8 mouse cellular contexts compared by ENCODE assay signal in genomic region chr2:152914310-152915120, GRCm38 (mm10). TPM values are rescaled to one million over a fixed set of nuclear protein-coding genes. Genes with fewer than 3 reads are reported as not detected.
A peak's percentile ranks its signal among the peaks of the same experiment; 100 is the strongest.
DNase-seq lines count a peak whose midpoint lies in the region; ATAC-seq and TF ChIP-seq lines count a peak whose summit lies in the region.

No protein-coding gene starts in this region.

- 0 out of 2 replicates have a peak overlapping the region, but pooled peaks have one; percentile 6 for H3K9ac ChIP-seq in hindbrain, embryonic 12.5 days
- H3K9ac ChIP-seq in lung, postnatal 0 days (replicated peaks; ENCODE audit: low read depth): no peak overlapping the region

- H3K27me3 ChIP-seq in hindbrain, embryonic 12.5 days: peaks cover 51% of the 10 kb centered on the region
- H3K27me3 ChIP-seq in lung, postnatal 0 days (replicated peaks; ENCODE audit: insufficient read depth, low read length): peaks cover 17% of the 10 kb centered on the region

- DNase-seq in NIH3T3 (ENCODE audit: low read depth): peak; percentile 96
- DNase-seq in cerebellum, adult 9-11 months: peak; percentile 85
- DNase-seq in frontal cortex, postnatal 10 days (ENCODE audit: low spot score in 2 of 2): peak; percentile 74 to 85
- peak; percentile 94 for DNase-seq in layer of hippocampus, postnatal 10 days (ENCODE audit: low spot score in 2 of 2)
- DNase-seq in lung, postnatal 0 days (ENCODE audit: low spot score): peak; percentile 88
- peak; percentile 60 for DNase-seq in retina, adult 2 months (ENCODE audit: low read depth, low spot score)
- DNase-seq in thymus, postnatal 25 days: peak; percentile 79

- no peak overlapping the region for H3K27ac ChIP-seq in hindbrain, embryonic 12.5 days
- no peak overlapping the region for H3K27ac ChIP-seq in lung, postnatal 0 days (ENCODE audit: low read length)

- no peaks in the 10 kb centered on the region for H3K9me3 ChIP-seq in hindbrain, embryonic 12.5 days (replicated peaks)
- no peaks in the 10 kb centered on the region for H3K9me3 ChIP-seq in lung, postnatal 0 days (ENCODE audit: low read length)

- H3K4me3 ChIP-seq in hindbrain, embryonic 12.5 days: 0 out of 2 replicates have a peak overlapping the region, but pooled peaks have one; percentile 1
- no peak overlapping the region for H3K4me3 ChIP-seq in lung, postnatal 0 days (ENCODE audit: low read depth, low read length)

- no peak for TF ChIP-seq EP300 in lung, postnatal 0 days (IDR thresholded peaks at IDR 0.05)

- ATAC-seq in hindbrain, embryonic 12.5 days (ENCODE audit: low FRiP score): peak; percentile 72
- peak; percentile 82 for ATAC-seq in lung, postnatal 0 days

- no peaks in the 10 kb centered on the region for H3K36me3 ChIP-seq in hindbrain, embryonic 12.5 days
- H3K36me3 ChIP-seq in lung, postnatal 0 days (ENCODE audit: insufficient read depth, low read length): no peaks in the 10 kb centered on the region

- WGBS in hindbrain, embryonic 12.5 days: 4% methylated on average over 18 of the region's 18 CpGs
- WGBS in lung, postnatal 0 days: 2% methylated on average over 18 of the region's 18 CpGs

- peaks cover 8% of the 10 kb centered on the region; the same call in 1 of the 2 replicates for H3K4me1 ChIP-seq in hindbrain, embryonic 12.5 days
- peaks cover 2% of the 10 kb centered on the region; the same call in 1 of the 2 replicates for H3K4me1 ChIP-seq in lung, postnatal 0 days (ENCODE audit: insufficient read depth, low read depth, low read length)

- peak overlapping the region; percentile 36 for H3K4me2 ChIP-seq in hindbrain, embryonic 12.5 days (replicated peaks)
- H3K4me2 ChIP-seq in lung, postnatal 0 days (replicated peaks; ENCODE audit: low read depth, low read length): peak overlapping the region; percentile 33

- TF ChIP-seq CTCF in lung, postnatal 0 days (IDR thresholded peaks at IDR 0.05): peak; percentile 98

RNA-seq across cellular contexts. Expression of gene Mylk2, which starts 3.4 kb away (rescaled TPM):
- polyA plus RNA-seq in hindbrain, embryonic 12.5 days (2016; fragmentation: Nextera tagmentation; extraction: Ambion mirVana): 0.10 TPM in 1 of 2 replicates, not detected in the other
- total RNA-seq in layer of hippocampus, postnatal 10 days (2021): not detected
- 0.04 TPM in 1 of 2 replicates, not detected in the other for polyA plus RNA-seq in lung, postnatal 0 days (2015; fragmentation: Nextera tagmentation; extraction: Ambion mirVana)

RNA-seq across cellular contexts. Expression of gene Foxs1, which starts 18.5 kb away (rescaled TPM):
- 1.3 and 2.5 TPM in 2 replicates for polyA plus RNA-seq in hindbrain, embryonic 12.5 days (2016; fragmentation: Nextera tagmentation; extraction: Ambion mirVana)
- total RNA-seq in layer of hippocampus, postnatal 10 days (2021): 1 to 10 TPM; 1.5 TPM
- 11.0 and 13.2 TPM in 2 replicates for polyA plus RNA-seq in lung, postnatal 0 days (2015; fragmentation: Nextera tagmentation; extraction: Ambion mirVana)

RNA-seq across cellular contexts. Expression of gene Dusp15, which starts 37.0 kb away (rescaled TPM):
- polyA plus RNA-seq in hindbrain, embryonic 12.5 days (2016; fragmentation: Nextera tagmentation; extraction: Ambion mirVana): 2.8 and 2.9 TPM in 2 replicates
- 10 to 100 TPM; 21.4 to 24.0 TPM for total RNA-seq in layer of hippocampus, postnatal 10 days (2021)
- not detected in 2 replicates for polyA plus RNA-seq in lung, postnatal 0 days (2015; fragmentation: Nextera tagmentation; extraction: Ambion mirVana)

RNA-seq across cellular contexts. Expression of gene Ttll9, which starts 47.8 kb away (rescaled TPM):
- 2.4 and 3.9 TPM in 2 replicates for polyA plus RNA-seq in hindbrain, embryonic 12.5 days (2016; fragmentation: Nextera tagmentation; extraction: Ambion mirVana)
- 1 to 10 TPM; 2.6 to 3.4 TPM for total RNA-seq in layer of hippocampus, postnatal 10 days (2021)
- polyA plus RNA-seq in lung, postnatal 0 days (2015; fragmentation: Nextera tagmentation; extraction: Ambion mirVana): 1.1 and 1.8 TPM in 2 replicates
